In genomic region chr8:26487866-26488265, GRCm38 (mm10) we compare ENCODE assay signal across 34 mouse cellular contexts.
"Had no signal": no experiment of that assay in that cellular context is flagged by ENCODE, and none has a peak within 500 bp of the region (broad histone marks: within the 10 kb centered on the region; RNA-seq: fewer than 3 reads in every experiment).

No protein-coding gene starts in this region.

- H3K9me3 ChIP-seq: heart, embryonic 12.5 days; heart, embryonic 13.5 days; heart, embryonic 15.5 days; hindbrain, embryonic 10.5 days; hindbrain, embryonic 12.5 days; hindbrain, embryonic 13.5 days; hindbrain, embryonic 15.5 days; intestine, embryonic 15.5 days; kidney, embryonic 15.5 days had no signal

- H3K9ac ChIP-seq: heart, embryonic 12.5 days; heart, embryonic 13.5 days; heart, embryonic 15.5 days; hindbrain, embryonic 12.5 days; hindbrain, embryonic 13.5 days; hindbrain, embryonic 14.5 days; hindbrain, embryonic 15.5 days; intestine, embryonic 15.5 days; kidney, embryonic 15.5 days had no signal

- H3K4me1 ChIP-seq: intestine, embryonic 15.5 days had no signal

- DNase-seq: heart, adult 2 months; heart, postnatal 10 days; heart, postnatal 36 days; heart, postnatal 4 days; kidney, adult 11 months; kidney, adult 18-20 months; kidney, adult 2 months; kidney, adult 8-10 months; kidney, adult 9 months; kidney, postnatal 10 days; kidney, postnatal 14 days; kidney, postnatal 25 days; kidney, postnatal 36 days; kidney, postnatal 4 days; layer of hippocampus, adult 9-11 months; layer of hippocampus, postnatal 36 days had no signal

- H3K36me3 ChIP-seq: heart, embryonic 12.5 days; heart, embryonic 13.5 days; heart, embryonic 15.5 days; hindbrain, embryonic 10.5 days; hindbrain, embryonic 12.5 days; hindbrain, embryonic 13.5 days; hindbrain, embryonic 15.5 days; intestine, embryonic 15.5 days; kidney, embryonic 15.5 days had no signal

- H3K4me3 ChIP-seq: heart, adult 2 months; heart, embryonic 12.5 days; heart, embryonic 13.5 days; heart, embryonic 15.5 days; hindbrain, embryonic 10.5 days; hindbrain, embryonic 12.5 days; hindbrain, embryonic 13.5 days; hindbrain, embryonic 15.5 days; intestine, embryonic 15.5 days; kidney, embryonic 15.5 days; layer of hippocampus, adult 2 months had no signal

- ATAC-seq: hindbrain, embryonic 16.5 days; hindbrain, postnatal 0 days; inflammation-experienced regulatory T-cells, adult 6 months; intestine, embryonic 15.5 days; intestine, embryonic 16.5 days; intestine, postnatal 0 days had no signal

- H3K4me2 ChIP-seq: heart, embryonic 11.5 days; heart, embryonic 12.5 days; heart, embryonic 13.5 days; heart, embryonic 15.5 days; hindbrain, embryonic 12.5 days; hindbrain, embryonic 13.5 days; hindbrain, embryonic 14.5 days; hindbrain, embryonic 15.5 days; intestine, embryonic 15.5 days; kidney, embryonic 15.5 days had no signal

- H3K27me3 ChIP-seq: heart, embryonic 12.5 days; heart, embryonic 13.5 days; heart, embryonic 15.5 days; hindbrain, embryonic 12.5 days; hindbrain, embryonic 13.5 days; hindbrain, embryonic 15.5 days; intestine, embryonic 15.5 days had no signal

- H3K27ac ChIP-seq: heart, adult 2 months; heart, embryonic 13.5 days; heart, embryonic 15.5 days; hindbrain, embryonic 10.5 days; hindbrain, embryonic 12.5 days; hindbrain, embryonic 13.5 days; hindbrain, embryonic 14.5 days; hindbrain, embryonic 15.5 days; hindbrain, postnatal 0 days; intestine, embryonic 15.5 days; kidney, embryonic 15.5 days; kidney, postnatal 0 days; layer of hippocampus, adult 2 months had no signal
